Mouse (Mus musculus) stomach, embryonic 14.5 days (tissue): ENCODE measurements around the gene Nim1k. TPM values are rescaled to one million over a fixed set of nuclear protein-coding genes. Genes with fewer than 3 reads are reported as not detected.
"Not testable (repeated sequence)": the region's sequence is repeated elsewhere in the genome, so short reads cannot be mapped to it uniquely, and the experiment has no call there.

Source experiments
- ATAC-seq: fragments of 200-750 bp; cut with Nextera tagmentation; 2 replicates; pipeline ENCODE4 v1.8.0; 2017; ENCODE audit warnings: low read depth, moderate TSS enrichment; ENCODE audit not compliant: insufficient number of reproducible peaks, insufficient read depth, low FRiP score
- H3K27ac ChIP-seq: fragments of 300-500 bp; sonication (generic); 2 replicates; pipeline ENCODE4 v1.5.1; 2014; ENCODE audit warnings: mild to moderate bottlenecking, low read length, moderate library complexity, mixed read lengths
- H3K27me3 ChIP-seq: fragments of 300-500 bp; sonication (generic); 2 replicates; pipeline ENCODE4 v1.6.1; 2014; ENCODE audit warnings: low read length, control low read depth, mixed read lengths; ENCODE audit not compliant: control insufficient read depth, insufficient read depth
- H3K36me3 ChIP-seq: fragments of 300-500 bp; sonication (generic); 2 replicates; pipeline ENCODE4 v1.6.1; 2014; ENCODE audit warnings: mild to moderate bottlenecking, control low read depth, low read length, moderate library complexity, mixed read lengths; ENCODE audit not compliant: control insufficient read depth, insufficient read depth
- H3K4me1 ChIP-seq: fragments of 300-500 bp; sonication (generic); 2 replicates; pipeline ENCODE4 v1.6.1; 2014; ENCODE audit warnings: low read length, control low read depth, mixed read lengths; ENCODE audit not compliant: control insufficient read depth, insufficient read depth
- H3K4me2 ChIP-seq: fragments of 300-500 bp; sonication (generic); replicated peaks from 2 replicates; pipeline ENCODE4 v1.6.1; 2014; ENCODE audit warnings: low read depth, low read length, control low read depth
- H3K4me3 ChIP-seq: fragments of 300-500 bp; sonication (generic); 2 replicates; pipeline ENCODE4 v1.5.1; 2014; ENCODE audit warnings: low read depth, low read length, control low read depth
- H3K9ac ChIP-seq: fragments of 300-500 bp; sonication (generic); replicated peaks from 2 replicates; pipeline ENCODE4 v1.6.1; 2014; ENCODE audit warnings: low read depth, mild to moderate bottlenecking, control low read depth, low read length, moderate library complexity, mixed read lengths
- H3K9me3 ChIP-seq: fragments of 300-500 bp; sonication (generic); 2 replicates; pipeline ENCODE4 v1.6.1; 2016; ENCODE audit warnings: low read depth, low read length, control low read depth; ENCODE audit not compliant: control insufficient read depth
- WGBS: fragments of 180-500 bp; shearing (Covaris S2); extraction: QIAGEN DNeasy Blood & Tissue Kit; methylation state at CpG from one replicate; pipeline ENCODE4 v1.1.7; 2014; 5-methylcytosine and 5-hydroxymethylcytosine counted together
- polyA plus RNA-seq: library from polyadenylated mRNA; unstranded; fragments of >200 nt; fragmentation: Nextera tagmentation; extraction: Ambion mirVana; gene quantifications from 2 replicates; pipeline ENCODE4 v1.2.1, GENCODE M21; 2014

Nim1k gene
- polyA plus RNA-seq, 1 experiment from 2014 or later = 1.0 TPM

GRCm38 (mm10) chr13:119690039-119690728 lies 65.5 kb downstream of the Nim1k start, which contains the start of gene Hmgcs1:
Gene Hmgcs1, plus strand, starts transcription at chr13:119690379.
- H3K4me1 ChIP-seq = peaks cover 6% of the 10 kb centered on the region; the same call in 1 of the 2 replicates
- WGBS = under 1% methylated on average over 59 of the region's 59 CpGs
- H3K4me3 ChIP-seq = peak within 1 kb of the TSS; percentile 99
- H3K36me3 ChIP-seq = 0 out of 2 replicates have a peak, but pooled peaks cover 3% of the 10 kb centered on the region
- peak within 1 kb of the TSS; percentile 79 for H3K4me2 ChIP-seq
- peak; percentile 99 for ATAC-seq
- peak within 1 kb of the TSS; percentile 86 for H3K9ac ChIP-seq
- peak within 1 kb of the TSS; percentile 97 for H3K27ac ChIP-seq
- H3K9me3 ChIP-seq = no peaks in the 10 kb centered on the region
- no peaks in the 10 kb centered on the region for H3K27me3 ChIP-seq

- 8% methylated on average over 5 of the region's 5 CpGs for WGBS
- Histone ChIP-seq H3K4me1 (peaks cover 6% of the 10 kb centered on the region; the same call in 1 of the 2 replicates), H3K27ac (no peak overlapping the region), H3K4me3 (peak overlapping the region; percentile 24), H3K27me3 (no peaks in the 10 kb centered on the region), H3K9me3 (no peaks in the 10 kb centered on the region), H3K36me3 (0 out of 2 replicates have a peak, but pooled peaks cover under 1% of the 10 kb centered on the region), H3K9ac (no peak overlapping the region), H3K4me2 (peak overlapping the region; percentile 33)
- ATAC-seq = no peak
Measured at GRCm38 (mm10) chr13:119689709-119690038, 66.0 kb downstream of the Nim1k start.

- ATAC-seq = no peak
Measured at GRCm38 (mm10) chr13:119684416-119685177, 71.1 kb downstream of the Nim1k start.

GRCm38 (mm10) chr13:119681161-119681560 lies 74.5 kb downstream of the Nim1k start:
- no peaks in the 10 kb centered on the region for H3K36me3 ChIP-seq
- no peak overlapping the region for H3K4me3 ChIP-seq
- ATAC-seq = no peak
- no peak overlapping the region for H3K27ac ChIP-seq
- peaks cover 5% of the 10 kb centered on the region; the same call in 1 of the 2 replicates for H3K4me1 ChIP-seq
- 62% methylated on average over 3 of the region's 3 CpGs for WGBS
- H3K9ac ChIP-seq = no peak overlapping the region
- no peaks in the 10 kb centered on the region for H3K9me3 ChIP-seq
- H3K27me3 ChIP-seq = no peaks in the 10 kb centered on the region
- no peak overlapping the region for H3K4me2 ChIP-seq

More at GRCm38 (mm10) chr13:119684416-119685177, 71.1 kb downstream of the Nim1k start:
- Histone ChIP-seq H3K4me2 (no peak overlapping the region), H3K27ac (no peak overlapping the region), H3K27me3 (no peaks in the 10 kb centered on the region), H3K36me3 (no peaks in the 10 kb centered on the region), H3K9me3 (no peaks in the 10 kb centered on the region), H3K9ac (no peak overlapping the region), H3K4me1 (peaks cover 5% of the 10 kb centered on the region; the same call in 1 of the 2 replicates), H3K4me3 (no peak overlapping the region)
- WGBS = 47% methylated on average over 11 of the region's 11 CpGs

GRCm38 (mm10) chr13:119679721-119680120 lies 76.0 kb downstream of the Nim1k start:
- no peak overlapping the region for H3K9ac ChIP-seq
- no peaks in the 10 kb centered on the region for H3K27me3 ChIP-seq
- no peak overlapping the region for H3K27ac ChIP-seq
- peaks cover 5% of the 10 kb centered on the region; the same call in 1 of the 2 replicates for H3K4me1 ChIP-seq
- no peak overlapping the region for H3K4me2 ChIP-seq
- no peak overlapping the region for H3K4me3 ChIP-seq
- ATAC-seq = no peak
- no peaks in the 10 kb centered on the region for H3K9me3 ChIP-seq
- WGBS = 69% methylated on average over 2 of the region's 2 CpGs
- no peaks in the 10 kb centered on the region for H3K36me3 ChIP-seq

- no peak for ATAC-seq
- Histone ChIP-seq H3K9ac (no peak overlapping the region), H3K27ac (no peak overlapping the region), H3K9me3 (no peaks in the 10 kb centered on the region), H3K4me2 (no peak overlapping the region), H3K36me3 (no peaks in the 10 kb centered on the region), H3K4me1 (peaks cover 3% of the 10 kb centered on the region; the same call in 1 of the 2 replicates), H3K4me3 (no peak overlapping the region), H3K27me3 (no peaks in the 10 kb centered on the region)
- 44% methylated on average over 8 of the region's 8 CpGs for WGBS
Measured at GRCm38 (mm10) chr13:119678794-119679193, 76.9 kb downstream of the Nim1k start.

- not testable (repeated sequence) for ATAC-seq, H3K27me3 ChIP-seq, H3K9ac ChIP-seq, H3K4me2 ChIP-seq, H3K36me3 ChIP-seq, H3K9me3 ChIP-seq, H3K4me1 ChIP-seq, H3K4me3 ChIP-seq, H3K27ac ChIP-seq
- WGBS = 79% methylated on average over 4 of the region's 9 CpGs
Measured at GRCm38 (mm10) chr13:119661420-119661819, 94.3 kb downstream of the Nim1k start.
